Mouse (Mus musculus) forebrain, embryonic 12.5 days (tissue): Measurements from ENCODE around the gene Gm16867. TPM values are rescaled to one million over a fixed set of nuclear protein-coding genes. Genes with fewer than 3 reads are reported as not detected.
"Not testable (repeated sequence)": the region's sequence is repeated elsewhere in the genome, so short reads cannot be mapped to it uniquely, and the experiment has no call there.

Experiments used
- ATAC-seq: fragments of 200-750 bp; cut with Nextera tagmentation; 2 replicates; pipeline ENCODE4 v1.8.0; 2017; ENCODE audit warnings: moderate TSS enrichment; ENCODE audit not compliant: low FRiP score
- H3K27ac ChIP-seq: fragments of 300-500 bp; sonication (generic); 2 replicates; pipeline ENCODE4 v1.5.1; 2016; ENCODE audit warnings: mild to moderate bottlenecking
- H3K27me3 ChIP-seq: fragments of 300-500 bp; sonication (generic); 2 replicates; pipeline ENCODE4 v1.6.1; 2016; ENCODE audit warnings: mild to moderate bottlenecking
- H3K36me3 ChIP-seq: fragments of 300-500 bp; sonication (generic); replicated peaks from 2 replicates; pipeline ENCODE4 v1.6.1; 2016; ENCODE audit warnings: mild to moderate bottlenecking
- H3K4me1 ChIP-seq: fragments of 300-500 bp; sonication (generic); 2 replicates; pipeline ENCODE4 v1.6.1; 2016
- H3K4me2 ChIP-seq: fragments of 300-500 bp; sonication (generic); 2 replicates; pipeline ENCODE4 v1.6.1; 2016; ENCODE audit warnings: mild to moderate bottlenecking, moderate library complexity
- H3K4me3 ChIP-seq: fragments of 300-500 bp; sonication (generic); replicated peaks from 2 replicates; pipeline ENCODE4 v1.5.1; 2016; ENCODE audit warnings: mild to moderate bottlenecking
- H3K9ac ChIP-seq: fragments of 300-500 bp; sonication (generic); 2 replicates; pipeline ENCODE4 v1.6.1; 2016; ENCODE audit warnings: mild to moderate bottlenecking
- H3K9me3 ChIP-seq: fragments of 300-500 bp; sonication (generic); 2 replicates; pipeline ENCODE4 v1.6.1; 2016
- WGBS: fragments of 180-500 bp; shearing (Covaris S2); methylation state at CpG from one replicate; pipeline ENCODE4 v1.1.7; 2016; 5-methylcytosine and 5-hydroxymethylcytosine counted together
- polyA plus RNA-seq: library from polyadenylated mRNA; unstranded; fragments of >200 nt; fragmentation: Nextera tagmentation; extraction: Ambion mirVana; gene quantifications from 2 replicates; pipeline ENCODE4 v1.2.1, GENCODE M21; 2016

Gene Gm16867
- polyA plus RNA-seq = not detected in 2 replicates

GRCm38 (mm10) chr14:69503174-69503573 is at the start of gene Gm16867:
TSS of gene Gm16867 (minus strand) at chr14:69503362.
- not testable (repeated sequence) for H3K4me2 ChIP-seq, H3K27me3 ChIP-seq, H3K4me3 ChIP-seq, H3K9me3 ChIP-seq, H3K36me3 ChIP-seq, H3K9ac ChIP-seq, H3K4me1 ChIP-seq, H3K27ac ChIP-seq
- WGBS = no CpG with 5 or more reads among the region's 29 CpGs
- peak; percentile 99 for ATAC-seq

DNA sequence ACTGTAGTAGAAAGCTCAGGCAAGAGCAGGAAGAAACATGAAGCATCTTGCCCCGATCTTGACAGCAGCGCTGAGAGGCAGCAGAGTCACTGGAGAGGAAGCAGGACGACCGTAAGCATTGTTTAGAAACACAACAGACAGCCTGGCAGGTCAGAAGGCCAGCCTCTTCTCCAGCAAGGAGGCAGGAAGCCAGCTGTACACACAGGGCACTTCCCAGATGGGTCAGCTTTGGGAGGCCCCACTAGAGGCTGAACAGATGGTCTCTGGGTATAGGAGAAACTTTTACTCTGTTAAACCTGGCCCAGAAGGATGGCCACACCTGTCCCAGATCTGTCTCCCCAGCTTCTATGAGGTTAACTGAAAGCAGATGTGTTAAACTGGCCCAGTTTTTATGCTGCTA is 44.1 kb upstream of the Gm16867 start:
- not testable (repeated sequence) for H3K4me3 ChIP-seq, H3K4me2 ChIP-seq, H3K36me3 ChIP-seq, H3K9me3 ChIP-seq, H3K27me3 ChIP-seq, H3K4me1 ChIP-seq, ATAC-seq, H3K27ac ChIP-seq, H3K9ac ChIP-seq
- WGBS = no CpG with 5 or more reads among the region's 4 CpGs

GRCm38 (mm10) chr14:69545052-69545451 is 41.9 kb upstream of the Gm16867 start:
- not testable (repeated sequence) for H3K9ac ChIP-seq, H3K4me3 ChIP-seq, H3K9me3 ChIP-seq, H3K4me2 ChIP-seq, ATAC-seq, H3K27me3 ChIP-seq, H3K27ac ChIP-seq, H3K4me1 ChIP-seq, H3K36me3 ChIP-seq
- no CpG with 5 or more reads among the region's 2 CpGs for WGBS

DNA sequence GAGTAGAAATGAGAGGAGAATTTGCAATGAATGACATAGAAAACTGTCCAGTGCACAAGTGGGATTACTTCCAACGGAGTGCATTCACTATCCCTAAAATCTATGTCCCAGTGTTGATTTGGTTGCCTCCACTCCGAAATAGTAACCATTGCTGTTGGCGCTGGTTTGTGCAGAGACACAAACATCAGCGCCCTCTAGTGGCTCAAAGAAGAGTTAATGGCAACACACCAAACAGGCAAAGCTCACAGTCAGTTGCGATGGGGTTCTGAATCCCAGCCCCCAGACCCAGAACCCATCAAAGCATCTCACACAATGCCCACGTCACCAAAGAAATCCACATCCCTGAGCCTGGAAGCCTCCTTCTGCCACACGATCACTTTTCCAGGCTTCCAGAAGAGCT is 40.9 kb upstream of the Gm16867 start:
- not testable (repeated sequence) for H3K9ac ChIP-seq, H3K4me1 ChIP-seq, H3K27me3 ChIP-seq, H3K27ac ChIP-seq, ATAC-seq, H3K36me3 ChIP-seq, H3K4me3 ChIP-seq, H3K4me2 ChIP-seq, H3K9me3 ChIP-seq
- no CpG with 5 or more reads among the region's 7 CpGs for WGBS

DNA sequence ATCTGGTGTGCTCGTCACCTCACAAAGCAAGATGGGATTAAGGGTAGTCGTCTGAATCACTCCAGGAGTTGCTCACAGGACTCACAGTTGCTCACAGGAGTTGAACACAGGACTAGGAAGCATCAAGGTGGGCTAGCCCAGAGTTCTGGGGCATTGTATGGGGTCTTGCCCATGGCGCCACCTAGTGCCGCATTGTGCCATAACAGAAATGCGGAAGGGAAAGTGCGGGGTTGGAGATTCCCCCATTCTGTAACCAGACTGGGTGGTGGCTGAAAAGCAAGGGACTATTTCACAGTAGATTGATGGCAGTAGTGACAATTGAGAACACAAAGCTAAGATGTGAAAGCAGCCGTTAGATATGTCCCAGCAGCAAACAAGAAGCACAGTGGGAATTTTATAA is 39.5 kb upstream of the Gm16867 start:
- not testable (repeated sequence) for H3K4me2 ChIP-seq, H3K9me3 ChIP-seq, ATAC-seq, H3K4me1 ChIP-seq, H3K27me3 ChIP-seq, H3K27ac ChIP-seq, H3K9ac ChIP-seq, H3K36me3 ChIP-seq, H3K4me3 ChIP-seq
- WGBS = no CpG with 5 or more reads among the region's 7 CpGs

DNA sequence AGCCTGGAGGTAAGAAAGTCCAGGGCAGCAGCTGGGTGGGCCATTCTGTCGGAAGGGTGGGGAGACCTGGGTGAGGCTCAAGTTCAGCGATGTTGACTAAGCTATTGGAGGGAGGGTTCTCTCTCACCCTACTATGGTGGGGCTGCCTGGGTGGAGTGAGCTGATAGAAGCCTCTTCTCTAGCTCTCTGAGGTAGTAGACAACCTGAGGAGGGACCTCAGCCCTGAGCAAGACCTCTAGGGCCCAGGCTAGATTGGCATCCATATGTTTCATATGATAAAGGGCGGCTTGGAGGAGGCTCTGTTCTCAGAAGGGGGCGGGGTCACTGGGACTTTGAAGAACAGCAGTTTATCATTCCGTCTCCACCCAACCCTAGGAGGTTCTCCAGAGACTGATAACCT is 37.0 kb upstream of the Gm16867 start:
- not testable (repeated sequence) for H3K4me1 ChIP-seq, H3K36me3 ChIP-seq, H3K9me3 ChIP-seq, H3K4me2 ChIP-seq, H3K27me3 ChIP-seq, H3K4me3 ChIP-seq, H3K9ac ChIP-seq, ATAC-seq, H3K27ac ChIP-seq
- WGBS = no CpG with 5 or more reads among the region's 5 CpGs

DNA sequence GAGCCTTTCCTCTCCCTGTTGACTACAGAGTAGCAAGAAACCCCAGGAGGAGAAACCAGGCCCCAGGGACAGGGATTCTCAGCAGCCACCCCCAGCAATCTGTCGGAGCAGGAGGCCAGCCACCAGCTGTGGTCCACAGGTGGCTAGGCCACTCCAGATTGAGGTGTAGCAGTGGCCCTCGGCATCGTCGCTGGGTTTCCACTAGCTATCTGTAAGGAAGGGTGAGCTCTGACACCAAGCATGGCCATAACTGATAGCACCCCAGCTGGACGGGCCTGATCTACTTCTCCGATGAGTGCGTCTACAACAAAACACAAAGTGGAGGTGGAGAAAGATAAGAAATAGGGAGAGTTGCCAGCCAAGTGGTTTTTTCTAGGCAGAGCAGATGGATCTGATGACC is 33.4 kb upstream of the Gm16867 start:
- H3K9ac ChIP-seq, H3K9me3 ChIP-seq, H3K36me3 ChIP-seq, H3K27ac ChIP-seq, H3K27me3 ChIP-seq, H3K4me1 ChIP-seq, ATAC-seq, H3K4me2 ChIP-seq, H3K4me3 ChIP-seq: not testable (repeated sequence)
- no CpG with 5 or more reads among the region's 7 CpGs for WGBS

- H3K4me3 ChIP-seq, H3K27me3 ChIP-seq, H3K4me2 ChIP-seq, H3K36me3 ChIP-seq, H3K27ac ChIP-seq, ATAC-seq, H3K9me3 ChIP-seq, H3K9ac ChIP-seq, H3K4me1 ChIP-seq: not testable (repeated sequence)
- WGBS = no CpG with 5 or more reads among the region's 1 CpGs
These were observed 23.0 kb upstream of the Gm16867 start for GRCm38 (mm10) chr14:69526202-69526601.

DNA sequence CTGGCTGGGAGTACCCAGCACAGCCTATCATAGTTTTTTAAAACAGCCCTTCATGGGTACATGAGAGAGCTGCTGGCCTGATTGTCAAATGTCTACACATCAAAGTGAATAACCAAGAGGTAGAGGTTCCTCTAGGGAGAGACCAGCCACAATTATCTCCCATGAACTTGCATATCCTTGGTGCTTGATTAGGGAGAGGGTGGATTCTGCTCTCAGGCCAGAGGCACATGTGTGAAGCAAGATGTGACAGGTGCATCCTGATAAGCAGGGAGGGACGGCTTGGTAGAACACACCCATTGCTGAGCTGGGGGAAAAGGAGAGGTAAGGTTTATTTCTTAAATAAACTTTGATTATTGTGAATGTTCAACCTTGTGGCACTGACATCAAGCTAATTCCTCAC is 19.8 kb upstream of the Gm16867 start:
- H3K36me3 ChIP-seq, H3K4me3 ChIP-seq, H3K4me2 ChIP-seq, H3K4me1 ChIP-seq, H3K9me3 ChIP-seq, H3K27me3 ChIP-seq, ATAC-seq, H3K9ac ChIP-seq, H3K27ac ChIP-seq: not testable (repeated sequence)
- WGBS = no CpG with 5 or more reads among the region's 1 CpGs

DNA sequence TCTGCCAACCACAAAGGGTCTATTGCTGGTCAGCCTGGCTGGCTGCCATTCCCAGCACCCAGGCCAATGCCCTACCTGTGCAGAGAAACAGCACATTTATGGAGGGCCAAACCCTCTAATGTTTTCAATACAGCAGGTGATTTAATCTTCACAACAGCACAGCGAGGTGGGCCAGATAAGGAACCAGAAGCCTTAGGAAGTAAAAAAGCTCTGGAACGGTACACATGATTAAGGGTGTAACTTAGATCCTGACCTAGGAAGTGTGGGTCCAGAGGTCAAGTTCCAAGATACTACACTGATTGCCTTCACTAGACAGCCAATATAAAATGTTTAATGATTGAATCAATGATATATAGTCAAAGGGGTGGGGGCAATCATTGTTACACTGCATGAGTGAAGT is 17.6 kb upstream of the Gm16867 start:
- not testable (repeated sequence) for H3K4me3 ChIP-seq, H3K9me3 ChIP-seq, H3K9ac ChIP-seq, H3K4me1 ChIP-seq, H3K27ac ChIP-seq, H3K36me3 ChIP-seq, ATAC-seq, H3K27me3 ChIP-seq, H3K4me2 ChIP-seq
- WGBS = no CpG with 5 or more reads among the region's 2 CpGs

GRCm38 (mm10) chr14:69512449-69512848 is 9.3 kb upstream of the Gm16867 start, which contains the start of gene Gm27179:
TSS of gene Gm27179 (minus strand) at chr14:69512549.
- not testable (repeated sequence) for ATAC-seq, H3K4me2 ChIP-seq, H3K27me3 ChIP-seq, H3K4me3 ChIP-seq, H3K36me3 ChIP-seq, H3K27ac ChIP-seq, H3K9ac ChIP-seq, H3K4me1 ChIP-seq, H3K9me3 ChIP-seq
- WGBS = no CpG with 5 or more reads among the region's 2 CpGs

DNA sequence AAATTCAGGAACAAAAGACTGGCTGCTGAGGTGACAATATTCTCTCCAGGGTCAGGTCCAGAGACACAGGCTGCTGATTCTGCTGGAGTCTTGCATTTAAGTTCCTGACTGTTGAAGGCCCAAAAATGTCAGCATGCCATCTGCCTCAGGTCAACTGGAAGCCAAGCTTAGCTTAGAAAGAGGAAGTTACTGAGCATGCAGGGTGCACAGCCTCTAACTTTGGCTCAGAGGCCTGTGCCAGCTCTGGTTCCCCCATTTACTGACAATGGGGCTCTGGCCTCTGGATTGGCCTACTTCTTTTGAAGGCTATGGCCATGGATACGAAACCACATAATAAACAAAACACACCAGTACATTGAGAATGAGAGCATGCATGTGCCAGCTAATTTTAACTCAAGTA is 3.8 kb upstream of the Gm16867 start:
- not testable (repeated sequence) for H3K27me3 ChIP-seq, H3K9me3 ChIP-seq, H3K27ac ChIP-seq, H3K4me3 ChIP-seq, H3K9ac ChIP-seq, ATAC-seq, H3K4me2 ChIP-seq, H3K4me1 ChIP-seq, H3K36me3 ChIP-seq
- WGBS = no CpG with 5 or more reads among the region's 1 CpGs

DNA sequence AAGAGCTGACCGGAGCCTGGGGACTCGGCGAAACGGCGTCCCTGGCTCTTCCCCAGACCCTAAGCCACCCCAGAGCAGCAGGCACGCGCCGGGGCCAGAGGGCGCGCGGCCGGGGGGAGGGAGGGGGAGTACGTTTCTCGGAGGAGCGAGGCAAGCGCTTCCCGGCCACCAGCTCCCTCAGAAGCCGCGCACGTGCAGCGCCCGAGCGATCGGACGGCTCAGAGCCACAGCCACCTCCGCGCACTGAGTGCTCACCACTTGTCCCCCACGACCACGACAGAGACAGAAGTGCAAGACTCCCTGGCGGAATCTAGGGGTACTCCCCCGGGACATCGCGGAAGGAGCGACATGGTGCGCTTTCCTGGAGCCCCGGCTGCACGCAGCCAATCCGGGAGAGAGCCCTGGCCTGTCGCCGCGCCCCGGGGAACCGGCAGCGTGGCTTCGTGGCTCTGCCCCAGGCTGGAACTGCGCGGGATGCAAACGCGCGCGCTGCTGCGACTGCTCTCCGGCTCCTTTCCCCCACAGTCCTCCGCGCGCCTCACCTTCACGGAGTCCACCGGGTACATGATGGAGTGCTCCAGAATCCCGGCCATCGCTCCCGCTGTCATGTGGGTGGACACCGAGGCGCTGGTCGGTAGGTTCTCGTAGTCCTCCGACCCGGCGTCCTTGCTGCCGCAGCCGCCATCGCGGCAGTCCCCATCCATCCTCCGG is 567 bp downstream of the Gm16867 start:
- H3K9ac ChIP-seq, H3K4me2 ChIP-seq, H3K27me3 ChIP-seq, H3K4me3 ChIP-seq, H3K36me3 ChIP-seq, H3K4me1 ChIP-seq, H3K27ac ChIP-seq, H3K9me3 ChIP-seq: not testable (repeated sequence)
- no CpG with 5 or more reads among the region's 73 CpGs for WGBS
- ATAC-seq = peak; percentile 83
